ENCODE assay signal across 8 mouse cellular contexts in genomic region chr1:134368777-134369337, GRCm38 (mm10). TPM values are rescaled to one million over a fixed set of nuclear protein-coding genes. Genes with fewer than 3 reads are reported as not detected.
DNase-seq lines count a peak whose midpoint lies in the region; ATAC-seq and TF ChIP-seq lines count a peak whose summit lies in the region.

No protein-coding gene starts in this region.

- H3K4me2 ChIP-seq in liver, embryonic 11.5 days = no peak overlapping the region
- no peak overlapping the region for H3K4me2 ChIP-seq in hindbrain, embryonic 16.5 days (ENCODE audit: low read length)
- H3K4me2 ChIP-seq in midbrain, embryonic 16.5 days (ENCODE audit: low read length) = no peak overlapping the region

- H3K27me3 ChIP-seq in liver, embryonic 11.5 days (replicated peaks; ENCODE audit: control insufficient read depth, insufficient read depth, low read length) = no peaks in the 10 kb centered on the region
- no peaks in the 10 kb centered on the region; the same call in 1 of the 2 replicates for H3K27me3 ChIP-seq in hindbrain, embryonic 16.5 days (replicated peaks; ENCODE audit: control insufficient read depth, insufficient read depth, low read length)
- no peaks in the 10 kb centered on the region for H3K27me3 ChIP-seq in midbrain, embryonic 16.5 days (ENCODE audit: control insufficient read depth, insufficient read depth, low read depth, low read length)

- TF ChIP-seq CTCF in cortical plate, adult 2 months (IDR thresholded peaks at IDR 0.05; ENCODE audit: extremely low read depth, insufficient read depth, low read length) = peak; percentile 61
- TF ChIP-seq CTCF in lung, adult 2 months (IDR thresholded peaks at IDR 0.05; ENCODE audit: insufficient read depth, low read length) = peak; percentile 33; the same call in 1 of the 2 replicates

- peak; percentile 70 for DNase-seq in liver
- no peak for DNase-seq in liver, embryonic 11.5 days (ENCODE audit: low spot score)
- DNase-seq in ZHBTc4 (ENCODE audit: low read depth, low spot score) = peak; percentile 74
- peak; percentile 69 for DNase-seq in lung, adult 2 months
- DNase-seq in right cerebral cortex, postnatal 36 days (ENCODE audit: low spot score in 2 of 2) = peak; percentile 17 to 49

- no peak for ATAC-seq in liver, embryonic 11.5 days (replicated peaks; ENCODE audit: low FRiP score)
- ATAC-seq in hindbrain, embryonic 16.5 days = peak; percentile 45; the same call in 1 of the 2 replicates
- ATAC-seq in midbrain, embryonic 16.5 days = no peak

- no peak overlapping the region for H3K4me3 ChIP-seq in liver, embryonic 11.5 days (ENCODE audit: low read depth, low read length)
- no peak overlapping the region for H3K4me3 ChIP-seq in cortical plate, adult 2 months (ENCODE audit: insufficient read depth, low read length)
- no peak overlapping the region for H3K4me3 ChIP-seq in hindbrain, embryonic 16.5 days (ENCODE audit: low read length)
- no peak overlapping the region for H3K4me3 ChIP-seq in lung, adult 2 months (replicated peaks; ENCODE audit: extremely low read depth, low read depth, low read length)
- no peak overlapping the region for H3K4me3 ChIP-seq in midbrain, embryonic 16.5 days (ENCODE audit: low read depth, low read length)

- H3K36me3 ChIP-seq in liver, embryonic 11.5 days (ENCODE audit: control insufficient read depth, insufficient read depth, low read length) = no peaks in the 10 kb centered on the region
- no peaks in the 10 kb centered on the region for H3K36me3 ChIP-seq in hindbrain, embryonic 16.5 days (ENCODE audit: control insufficient read depth, insufficient read depth, low read length)
- no peaks in the 10 kb centered on the region for H3K36me3 ChIP-seq in midbrain, embryonic 16.5 days (ENCODE audit: control insufficient read depth, insufficient read depth, low read length)

- no peak overlapping the region for H3K27ac ChIP-seq in liver, embryonic 11.5 days (ENCODE audit: low read depth, low read length)
- no peak overlapping the region for H3K27ac ChIP-seq in cortical plate, adult 2 months (ENCODE audit: insufficient read depth, low read length)
- H3K27ac ChIP-seq in hindbrain, embryonic 16.5 days (ENCODE audit: low read depth, low read length) = no peak overlapping the region
- H3K27ac ChIP-seq in midbrain, embryonic 16.5 days (ENCODE audit: low read length) = no peak overlapping the region

- TF ChIP-seq POLR2A in cortical plate, adult 2 months (IDR thresholded peaks at IDR 0.05; ENCODE audit: extremely low read depth, insufficient read depth, low read length) = no peak
- no peak for TF ChIP-seq POLR2A in lung, adult 2 months (IDR thresholded peaks at IDR 0.05; ENCODE audit: borderline replicate concordance, extremely low read depth, low read depth, low read length)

- no peak overlapping the region for H3K9ac ChIP-seq in liver, embryonic 11.5 days (ENCODE audit: low read depth, low read length)
- no peak overlapping the region for H3K9ac ChIP-seq in hindbrain, embryonic 16.5 days (ENCODE audit: low read depth, low read length)
- H3K9ac ChIP-seq in midbrain, embryonic 16.5 days (ENCODE audit: low read depth, low read length) = no peak overlapping the region

- no peaks in the 10 kb centered on the region for H3K4me1 ChIP-seq in liver, embryonic 11.5 days (replicated peaks; ENCODE audit: control insufficient read depth, insufficient read depth, low read length)
- no peaks in the 10 kb centered on the region for H3K4me1 ChIP-seq in cortical plate, adult 2 months (ENCODE audit: control insufficient read depth, insufficient read depth, low read length)
- no peaks in the 10 kb centered on the region for H3K4me1 ChIP-seq in hindbrain, embryonic 16.5 days (ENCODE audit: control insufficient read depth, insufficient read depth, low read depth, low read length)
- no peaks in the 10 kb centered on the region for H3K4me1 ChIP-seq in lung, adult 2 months (ENCODE audit: control insufficient read depth, insufficient read depth, low read length)
- no peaks in the 10 kb centered on the region for H3K4me1 ChIP-seq in midbrain, embryonic 16.5 days (ENCODE audit: control insufficient read depth, insufficient read depth, low read length)

- 0 out of 2 replicates have a peak, but pooled peaks cover 3% of the 10 kb centered on the region for H3K9me3 ChIP-seq in liver, embryonic 11.5 days (ENCODE audit: control insufficient read depth, low read length)
- H3K9me3 ChIP-seq in hindbrain, embryonic 16.5 days (ENCODE audit: control insufficient read depth, low read length) = no peaks in the 10 kb centered on the region
- no peaks in the 10 kb centered on the region for H3K9me3 ChIP-seq in midbrain, embryonic 16.5 days (replicated peaks; ENCODE audit: control insufficient read depth, low read length, poor library complexity, severe bottlenecking)

- 48% methylated on average over 9 of the region's 9 CpGs for WGBS in liver, embryonic 11.5 days
- 55% methylated on average over 9 of the region's 9 CpGs for WGBS in hindbrain, embryonic 16.5 days
- 38% methylated on average over 9 of the region's 9 CpGs for WGBS in lung, adult 2 months
- 54% methylated on average over 9 of the region's 9 CpGs for WGBS in midbrain, embryonic 16.5 days

RNA-seq across cellular contexts. Expression of gene Tmem183a, which starts 7.1 kb away (rescaled TPM):
- polyA plus RNA-seq in liver, embryonic 11.5 days (2014; fragmentation: Nextera tagmentation; extraction: Ambion mirVana) = 95.6 and 101 TPM in 2 replicates
- polyA plus RNA-seq in cortical plate, adult 2 months (2012; rRNA removed) = 56.2 and 62.5 TPM in 2 replicates
- polyA plus RNA-seq in hindbrain, embryonic 16.5 days (2015; fragmentation: Nextera tagmentation; extraction: Ambion mirVana) = 132 TPM in 2 replicates
- 44.9 and 71.8 TPM in 2 replicates for polyA plus RNA-seq in lung, adult 2 months (2012; rRNA removed)
- 155 and 159 TPM in 2 replicates for polyA plus RNA-seq in midbrain, embryonic 16.5 days (2015; fragmentation: Nextera tagmentation; extraction: Ambion mirVana)

RNA-seq across cellular contexts. Expression of gene 4933406M09Rik, which starts 16.9 kb away (rescaled TPM):
- not detected in 2 replicates for polyA plus RNA-seq in liver, embryonic 11.5 days (2014; fragmentation: Nextera tagmentation; extraction: Ambion mirVana)
- polyA plus RNA-seq in cortical plate, adult 2 months (2012; rRNA removed) = not detected in 2 replicates
- 0.09 TPM in 1 of 2 replicates, not detected in the other for polyA plus RNA-seq in hindbrain, embryonic 16.5 days (2015; fragmentation: Nextera tagmentation; extraction: Ambion mirVana)
- polyA plus RNA-seq in lung, adult 2 months (2012; rRNA removed) = not detected in 2 replicates
- not detected in 2 replicates for polyA plus RNA-seq in midbrain, embryonic 16.5 days (2015; fragmentation: Nextera tagmentation; extraction: Ambion mirVana)

RNA-seq across cellular contexts. Expression of gene Ppfia4, which starts 36.1 kb away (rescaled TPM):
- polyA plus RNA-seq in liver, embryonic 11.5 days (2014; fragmentation: Nextera tagmentation; extraction: Ambion mirVana) = 1.5 and 2.1 TPM in 2 replicates
- polyA plus RNA-seq in cortical plate, adult 2 months (2012; rRNA removed) = 52.6 and 59.5 TPM in 2 replicates
- 32.0 and 34.0 TPM in 2 replicates for polyA plus RNA-seq in hindbrain, embryonic 16.5 days (2015; fragmentation: Nextera tagmentation; extraction: Ambion mirVana)
- polyA plus RNA-seq in lung, adult 2 months (2012; rRNA removed) = 7.9 and 11.3 TPM in 2 replicates
- 20.2 and 25.6 TPM in 2 replicates for polyA plus RNA-seq in midbrain, embryonic 16.5 days (2015; fragmentation: Nextera tagmentation; extraction: Ambion mirVana)

RNA-seq across cellular contexts. Expression of gene Cyb5r1, which starts 36.5 kb away (rescaled TPM):
- 34.3 and 36.9 TPM in 2 replicates for polyA plus RNA-seq in liver, embryonic 11.5 days (2014; fragmentation: Nextera tagmentation; extraction: Ambion mirVana)
- polyA plus RNA-seq in cortical plate, adult 2 months (2012; rRNA removed) = 14.3 and 15.4 TPM in 2 replicates
- 15.2 and 15.8 TPM in 2 replicates for polyA plus RNA-seq in hindbrain, embryonic 16.5 days (2015; fragmentation: Nextera tagmentation; extraction: Ambion mirVana)
- 41.6 and 59.5 TPM in 2 replicates for polyA plus RNA-seq in lung, adult 2 months (2012; rRNA removed)
- polyA plus RNA-seq in midbrain, embryonic 16.5 days (2015; fragmentation: Nextera tagmentation; extraction: Ambion mirVana) = 11.4 and 12.2 TPM in 2 replicates

RNA-seq across cellular contexts. Expression of gene Adipor1, which starts 46.3 kb away (rescaled TPM):
- polyA plus RNA-seq in liver, embryonic 11.5 days (2014; fragmentation: Nextera tagmentation; extraction: Ambion mirVana) = 91.7 and 99.2 TPM in 2 replicates
- polyA plus RNA-seq in cortical plate, adult 2 months (2012; rRNA removed) = 59.2 and 59.7 TPM in 2 replicates
- 87.0 and 89.4 TPM in 2 replicates for polyA plus RNA-seq in hindbrain, embryonic 16.5 days (2015; fragmentation: Nextera tagmentation; extraction: Ambion mirVana)
- 134 and 155 TPM in 2 replicates for polyA plus RNA-seq in lung, adult 2 months (2012; rRNA removed)
- 77.1 and 82.6 TPM in 2 replicates for polyA plus RNA-seq in midbrain, embryonic 16.5 days (2015; fragmentation: Nextera tagmentation; extraction: Ambion mirVana)
